Mouse (Mus musculus): ENCODE measurements at regions not wholly inside any gene's neighbourhood (a gene's known extent, or its start where the extent isn't known, plus 50 kb on each side); places are given as distances from the start of the nearest gene placed in this dataset.

GRCm38 (mm10) chr6:22506871-22507270, 150.8 kb upstream of the Fam3c start:
- TF ChIP-seq POLR2A (IDR thresholded peaks at IDR 0.05; ENCODE audit: control insufficient read depth, low read depth, low read length) = no peak
- TF ChIP-seq CTCF (IDR thresholded peaks at IDR 0.05; ENCODE audit: control insufficient read depth, insufficient read depth, insufficient replicate concordance, low read depth, low read length) = no peak

All from testis, adult 2 months (tissue).